Mouse (Mus musculus) liver, embryonic 12.5 days (tissue): ENCODE results near the gene Slc3a1. TPM values are rescaled to one million over a fixed set of nuclear protein-coding genes. Genes with fewer than 3 reads are reported as not detected.
A peak's percentile ranks its signal among the peaks of the same experiment; 100 is the strongest.

Experiments used
- ATAC-seq: fragments of 200-750 bp; cut with Nextera tagmentation; 2 replicates; pipeline ENCODE4 v1.8.0; 2017; ENCODE audit warnings: moderate number of reproducible peaks, mild to moderate bottlenecking, moderate library complexity
- H3K27ac ChIP-seq: fragments of 300-500 bp; sonication (generic); 2 replicates; pipeline ENCODE4 v1.5.1; 2016; ENCODE audit warnings: mild to moderate bottlenecking
- H3K27me3 ChIP-seq: fragments of 300-500 bp; sonication (generic); replicated peaks from 2 replicates; pipeline ENCODE4 v1.6.1; 2016; ENCODE audit warnings: mild to moderate bottlenecking, moderate library complexity
- H3K36me3 ChIP-seq: fragments of 300-500 bp; sonication (generic); 2 replicates; pipeline ENCODE4 v1.6.1; 2016; ENCODE audit warnings: mild to moderate bottlenecking, moderate library complexity
- H3K4me1 ChIP-seq: fragments of 300-500 bp; sonication (generic); 2 replicates; pipeline ENCODE4 v1.6.1; 2016
- H3K4me2 ChIP-seq: fragments of 300-500 bp; sonication (generic); 2 replicates; pipeline ENCODE4 v1.6.1; 2016; ENCODE audit warnings: mild to moderate bottlenecking, moderate library complexity
- H3K4me3 ChIP-seq: fragments of 300-500 bp; sonication (generic); 2 replicates; pipeline ENCODE4 v1.5.1; 2016; ENCODE audit warnings: mild to moderate bottlenecking, moderate library complexity
- H3K9ac ChIP-seq: fragments of 300-500 bp; sonication (generic); 2 replicates; pipeline ENCODE4 v1.6.1; 2016; ENCODE audit warnings: mild to moderate bottlenecking, moderate library complexity
- H3K9me3 ChIP-seq: fragments of 300-500 bp; sonication (generic); replicated peaks from 2 replicates; pipeline ENCODE4 v1.6.1; 2016; ENCODE audit warnings: mild to moderate bottlenecking, moderate library complexity
- WGBS: fragments of 180-500 bp; shearing (Covaris S2); methylation state at CpG from one replicate; pipeline ENCODE4 v1.1.7; 2016; ENCODE audit not compliant: insufficient replicate concordance; 5-methylcytosine and 5-hydroxymethylcytosine counted together
- polyA plus RNA-seq: library from polyadenylated mRNA; unstranded; fragments of >200 nt; fragmentation: Nextera tagmentation; extraction: Ambion mirVana; gene quantifications from 2 replicates; pipeline ENCODE4 v1.2.1, GENCODE M21; 2016

Gene Slc3a1
- polyA plus RNA-seq, 1 experiment from 2014 or later: 0.32 TPM

DNA sequence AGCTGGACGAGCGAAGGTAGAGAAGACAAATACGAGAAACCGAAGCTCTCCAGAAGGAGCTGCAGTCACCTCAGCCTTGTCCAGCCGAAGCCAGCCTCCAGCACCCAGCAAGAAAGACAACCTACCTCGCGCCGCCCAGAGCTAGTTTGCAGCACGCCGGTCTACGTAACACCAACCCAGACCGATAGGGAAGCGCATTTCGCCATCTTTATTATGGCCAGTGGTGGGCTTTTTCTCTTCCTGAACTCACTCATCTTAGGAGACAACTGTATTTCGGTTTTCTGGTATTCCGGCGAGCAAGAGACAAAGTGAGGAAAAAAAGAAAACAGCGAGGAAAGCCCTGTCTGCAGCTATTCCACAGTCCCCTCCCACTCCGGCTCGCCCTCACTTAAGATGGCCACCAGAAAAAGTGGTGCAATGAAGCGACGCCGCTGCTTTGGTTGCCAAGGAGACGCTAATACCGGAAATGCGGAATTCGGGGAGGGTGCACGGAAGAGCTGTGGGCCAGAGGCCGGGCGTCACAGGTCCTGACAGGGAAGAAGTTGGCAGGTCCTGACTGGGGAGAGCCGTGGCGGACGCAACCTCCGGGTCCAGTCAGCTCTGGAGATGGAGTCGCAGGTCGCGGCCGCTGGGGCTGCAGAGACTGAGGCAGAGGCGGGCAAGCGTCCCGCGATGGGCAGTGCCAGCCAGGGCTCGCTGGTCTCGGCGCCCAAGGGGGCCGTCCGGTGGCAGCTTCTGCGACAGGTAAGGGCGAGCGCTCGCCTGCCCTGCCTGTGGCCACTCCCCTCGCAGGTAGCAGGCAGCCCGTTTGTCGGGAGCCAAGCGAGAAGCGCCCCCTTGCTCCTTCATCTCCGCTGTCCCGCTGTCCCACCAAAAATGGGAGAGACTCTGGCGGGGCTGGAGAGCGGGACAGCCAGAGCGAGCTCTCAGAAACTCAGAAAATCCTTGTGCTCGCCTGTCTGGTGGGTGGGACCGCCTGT lies 62.2 kb downstream of the Slc3a1 start, which contains the start of the genes Prepl and Camkmt:
TSS of gene Prepl (minus strand) at position 122 of the 980 bp plus-strand sequence.
TSS of gene Camkmt (plus strand) at position 433 of the 980 bp plus-strand sequence.
- Histone ChIP-seq H3K4me3 (peak within 1 kb of the TSS; percentile 88), H3K9me3 (no peaks in the 10 kb centered on the region), H3K27ac (peak within 1 kb of the TSS; percentile 78), H3K36me3 (no peaks in the 10 kb centered on the region), H3K27me3 (no peaks in the 10 kb centered on the region), H3K4me2 (peak within 1 kb of the TSS; percentile 94), H3K9ac (peak within 1 kb of the TSS; percentile 78), H3K4me1 (peaks cover 24% of the 10 kb centered on the region)
- WGBS: under 1% methylated on average over 63 of the region's 63 CpGs
- peak; percentile 98 for ATAC-seq

DNA sequence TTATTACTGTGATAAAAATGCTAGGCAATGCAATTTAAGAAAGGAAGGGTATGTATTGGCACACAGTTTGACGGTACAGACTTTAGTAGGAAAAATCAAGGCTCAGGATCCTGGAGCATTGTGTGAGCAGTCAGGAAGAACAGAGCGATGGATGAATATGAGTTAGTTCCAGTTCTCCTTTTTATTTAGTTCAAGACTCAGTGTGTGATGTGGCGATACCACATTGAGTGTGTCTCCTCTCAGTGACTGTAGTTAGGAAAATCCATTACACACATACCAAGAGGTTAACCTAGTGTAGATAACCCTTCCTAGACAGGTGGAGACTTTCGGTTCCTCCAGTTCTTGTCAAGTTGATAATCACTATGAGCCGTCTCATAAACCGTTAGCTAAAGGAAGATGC lies 63.6 kb downstream of the Slc3a1 start:
- Histone ChIP-seq H3K27me3 (no peaks in the 10 kb centered on the region), H3K4me3 (peak overlapping the region; percentile 88; the same call in 1 of the 2 replicates), H3K9ac (no peak overlapping the region), H3K4me1 (peaks cover 24% of the 10 kb centered on the region), H3K36me3 (peaks cover 3% of the 10 kb centered on the region; the same call in 1 of the 2 replicates), H3K4me2 (peak overlapping the region; percentile 94), H3K27ac (no peak overlapping the region), H3K9me3 (no peaks in the 10 kb centered on the region)
- 81% methylated on average over 6 of the region's 6 CpGs for WGBS
- no peak for ATAC-seq

DNA sequence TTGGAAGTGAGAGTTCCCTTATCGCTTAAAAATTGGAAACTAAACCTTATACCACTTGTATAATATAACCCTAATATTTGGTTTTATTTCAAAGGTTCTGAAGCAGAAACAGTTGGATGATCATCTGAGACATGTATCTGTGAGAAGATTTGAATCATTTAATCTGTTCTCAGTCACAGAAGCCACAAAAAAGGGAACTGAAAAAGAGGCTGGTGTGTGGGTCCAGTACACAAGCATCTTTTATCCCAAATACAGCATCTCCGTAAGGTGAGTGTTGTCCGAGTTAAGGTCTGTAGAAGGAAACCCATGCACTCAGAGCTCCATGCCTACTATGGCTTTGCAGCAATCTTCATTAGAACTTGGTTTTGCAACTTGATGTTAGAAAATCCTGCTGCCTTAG lies 68.2 kb downstream of the Slc3a1 start:
- no peaks in the 10 kb centered on the region for H3K27me3 ChIP-seq
- peaks cover 10% of the 10 kb centered on the region for H3K9me3 ChIP-seq
- WGBS: 84% methylated on average over 3 of the region's 3 CpGs
- H3K4me1 ChIP-seq: peaks cover 18% of the 10 kb centered on the region
- H3K4me2 ChIP-seq: no peak overlapping the region
- H3K27ac ChIP-seq: no peak overlapping the region
- no peak overlapping the region for H3K9ac ChIP-seq
- peaks cover 27% of the 10 kb centered on the region for H3K36me3 ChIP-seq
- no peak overlapping the region for H3K4me3 ChIP-seq
- no peak for ATAC-seq

- Histone ChIP-seq H3K9ac (no peak overlapping the region), H3K9me3 (peaks cover 10% of the 10 kb centered on the region), H3K27me3 (no peaks in the 10 kb centered on the region), H3K4me1 (peaks cover 15% of the 10 kb centered on the region), H3K36me3 (peaks cover 27% of the 10 kb centered on the region), H3K4me3 (no peak overlapping the region), H3K27ac (no peak overlapping the region), H3K4me2 (no peak overlapping the region)
- peak; percentile 74 for ATAC-seq
- WGBS: 83% methylated on average over 7 of the region's 7 CpGs
These were observed 70.6 kb downstream of the Slc3a1 start for GRCm38 (mm10) chr17:85098677-85099323.

GRCm38 (mm10) chr17:85100232-85100631 lies 72.1 kb downstream of the Slc3a1 start:
- Histone ChIP-seq H3K4me2 (no peak overlapping the region), H3K4me1 (peaks cover 17% of the 10 kb centered on the region), H3K36me3 (peaks cover 27% of the 10 kb centered on the region), H3K9me3 (peaks cover 10% of the 10 kb centered on the region), H3K27ac (no peak overlapping the region), H3K4me3 (no peak overlapping the region), H3K27me3 (no peaks in the 10 kb centered on the region), H3K9ac (no peak overlapping the region)
- ATAC-seq: no peak
- WGBS: 78% methylated on average over 3 of the region's 3 CpGs

GRCm38 (mm10) chr17:85101751-85102150 lies 73.6 kb downstream of the Slc3a1 start:
- Histone ChIP-seq H3K27ac (no peak overlapping the region), H3K4me3 (no peak overlapping the region), H3K4me2 (no peak overlapping the region), H3K4me1 (peaks cover 17% of the 10 kb centered on the region), H3K36me3 (peaks cover 24% of the 10 kb centered on the region), H3K9me3 (peaks cover 10% of the 10 kb centered on the region), H3K27me3 (no peaks in the 10 kb centered on the region), H3K9ac (no peak overlapping the region)
- no peak for ATAC-seq
- 83% methylated on average over 7 of the region's 7 CpGs for whole genome bisulfite sequencing

DNA sequence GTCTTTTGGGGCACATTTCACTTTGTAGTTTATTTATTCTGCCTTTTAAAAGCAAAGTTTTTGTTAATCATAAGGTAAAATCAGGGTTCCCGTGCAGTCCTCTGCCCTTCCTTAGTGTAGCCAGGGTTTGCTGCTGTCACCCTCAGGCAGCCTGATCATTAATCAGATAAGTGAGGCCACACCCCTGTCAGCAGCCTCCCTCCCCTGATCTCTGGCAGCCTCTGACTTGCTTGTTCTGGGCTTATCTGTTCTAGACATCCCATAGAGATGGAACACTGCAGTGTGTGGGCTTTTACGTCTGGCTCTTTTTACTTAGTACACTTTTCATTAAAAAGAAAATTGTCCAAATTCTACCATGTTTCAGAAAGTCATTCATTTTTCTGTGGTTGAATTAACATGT lies 75.1 kb downstream of the Slc3a1 start:
- 8% methylated on average over 2 of the region's 2 CpGs for WGBS
- Histone ChIP-seq H3K4me3 (no peak overlapping the region), H3K27me3 (no peaks in the 10 kb centered on the region), H3K4me1 (peaks cover 17% of the 10 kb centered on the region), H3K36me3 (peaks cover 10% of the 10 kb centered on the region), H3K4me2 (peak overlapping the region; percentile 27), H3K9ac (no peak overlapping the region), H3K9me3 (peaks cover 10% of the 10 kb centered on the region), H3K27ac (no peak overlapping the region)
- ATAC-seq: peak; percentile 91

DNA sequence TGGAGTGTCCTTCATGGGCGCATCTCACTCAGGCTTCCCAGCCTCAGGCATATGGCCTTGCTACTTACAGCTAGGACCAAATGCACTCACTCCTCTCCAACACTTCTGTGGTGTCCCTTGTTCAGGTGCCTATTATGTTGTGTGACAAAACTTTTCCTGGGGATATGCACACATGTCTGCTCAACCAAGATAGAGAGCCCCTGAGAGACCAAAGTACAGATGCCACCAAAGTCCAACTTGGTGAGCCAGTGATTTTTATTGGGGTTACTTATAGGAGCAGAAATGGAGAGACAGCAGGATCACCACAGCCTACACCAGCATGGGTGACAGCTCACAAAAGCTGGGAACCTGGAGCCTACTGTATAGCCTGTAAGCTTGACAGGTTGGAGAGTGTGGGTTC lies 82.5 kb downstream of the Slc3a1 start:
- H3K4me1 ChIP-seq: no peaks in the 10 kb centered on the region
- no peak overlapping the region for H3K27ac ChIP-seq
- no peak for ATAC-seq
- H3K4me3 ChIP-seq: no peak overlapping the region
- H3K4me2 ChIP-seq: no peak overlapping the region
- H3K9ac ChIP-seq: no peak overlapping the region
- H3K27me3 ChIP-seq: no peaks in the 10 kb centered on the region
- 83% methylated on average over 1 of the region's 1 CpGs for WGBS
- H3K36me3 ChIP-seq: no peaks in the 10 kb centered on the region
- H3K9me3 ChIP-seq: no peaks in the 10 kb centered on the region

DNA sequence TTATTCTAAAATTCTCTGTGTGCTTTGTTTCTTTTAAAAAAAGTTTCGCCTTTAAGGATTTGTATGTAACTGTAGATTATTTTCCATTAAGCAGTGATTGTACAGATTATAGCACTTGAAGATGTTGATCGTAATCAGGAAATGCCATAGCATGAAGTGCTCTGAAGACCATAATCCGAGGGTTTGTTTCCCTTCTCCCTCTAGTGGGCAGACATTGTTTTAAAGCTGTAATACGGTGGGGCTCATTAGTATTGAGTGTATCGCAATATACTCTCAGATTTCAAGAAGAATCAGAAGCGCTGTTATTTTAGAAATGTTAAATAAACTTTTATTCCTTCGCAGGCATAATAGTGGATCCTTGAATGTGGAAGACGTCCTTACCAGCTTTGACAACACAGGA lies 85.3 kb downstream of the Slc3a1 start:
- Histone ChIP-seq H3K36me3 (no peaks in the 10 kb centered on the region), H3K9me3 (no peaks in the 10 kb centered on the region), H3K9ac (no peak overlapping the region), H3K27me3 (no peaks in the 10 kb centered on the region), H3K4me1 (no peaks in the 10 kb centered on the region), H3K4me3 (no peak overlapping the region), H3K27ac (no peak overlapping the region), H3K4me2 (no peak overlapping the region)
- WGBS: 77% methylated on average over 8 of the region's 8 CpGs
- no peak for ATAC-seq

Other genes with a start within 250 kb of the Slc3a1 start
- 64.9 and 68.2 TPM in 2 replicates for gene Lrpprc, start 237.6 kb upstream of the Slc3a1 start, polyA plus RNA-seq
- 71.7 and 75.2 TPM in 2 replicates for gene Ppm1b, start 71.6 kb upstream of the Slc3a1 start, polyA plus RNA-seq
- 11.2 and 12.8 TPM in 2 replicates for gene Prepl, start 61.9 kb downstream of the Slc3a1 start, polyA plus RNA-seq
- gene Camkmt, start 62.2 kb downstream of the Slc3a1 start, polyA plus RNA-seq: 4.4 and 5.2 TPM in 2 replicates